Mouse (Mus musculus): ENCODE measurements around the gene Etfrf1.

Etfrf1 gene

DNA sequence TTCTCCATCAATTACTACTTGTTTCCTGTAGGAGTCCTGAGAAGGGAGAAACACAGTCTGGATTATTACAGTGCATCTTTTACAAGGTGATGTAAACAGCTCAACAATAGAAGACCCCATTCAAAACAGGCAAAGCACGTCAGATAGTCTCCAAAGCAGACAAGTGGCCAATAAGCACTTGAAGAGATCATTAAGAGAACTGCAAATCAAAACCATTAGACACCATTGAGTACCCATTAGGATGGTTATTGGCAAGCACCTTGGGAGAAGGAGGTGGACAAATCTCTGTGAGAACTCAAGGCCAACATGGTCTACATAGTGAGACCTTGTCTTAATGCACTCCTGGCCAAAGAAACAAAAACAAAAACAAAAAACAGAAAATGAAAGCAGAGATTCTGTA is 23.5 kb downstream of the Etfrf1 start:
- no peak for DNase-seq

- no peak for DNase-seq
Observed at GRCm38 (mm10) chr6:145235367-145235766, 24.4 kb downstream of the Etfrf1 start.

DNA sequence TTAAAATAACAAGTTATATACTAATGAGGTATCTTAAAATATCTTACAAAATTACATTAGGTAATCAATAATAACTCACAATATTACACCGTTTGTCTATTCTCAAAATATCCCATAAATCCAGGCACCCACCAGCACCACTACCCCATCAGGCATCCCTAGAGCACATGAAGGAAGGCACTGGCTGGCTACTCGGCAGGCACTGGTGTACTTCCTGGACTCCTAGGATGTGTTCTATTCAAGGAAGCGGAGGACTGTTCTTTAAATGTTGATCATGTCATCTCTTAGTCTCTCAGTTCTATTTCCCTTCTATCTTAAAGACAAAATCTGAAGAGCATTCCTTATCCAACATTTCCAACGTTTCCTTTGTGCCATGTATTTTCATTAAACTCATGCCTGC is 26.2 kb downstream of the Etfrf1 start:
- no peak for DNase-seq

GRCm38 (mm10) chr6:145240285-145240684 is 29.4 kb downstream of the Etfrf1 start:
- no peak for DNase-seq

- no peak for DNase-seq
Observed at GRCm38 (mm10) chr6:145242521-145242920, 31.6 kb downstream of the Etfrf1 start.

- DNase-seq, result no peak
Observed at GRCm38 (mm10) chr6:145246841-145247240, 35.9 kb downstream of the Etfrf1 start.

GRCm38 (mm10) chr6:145247886-145248285 is 37.0 kb downstream of the Etfrf1 start:
- DNase-seq, result no peak

GRCm38 (mm10) chr6:145249291-145250184 is 38.6 kb downstream of the Etfrf1 start:
- DNase-seq, result peak; percentile 67 to 75

DNA sequence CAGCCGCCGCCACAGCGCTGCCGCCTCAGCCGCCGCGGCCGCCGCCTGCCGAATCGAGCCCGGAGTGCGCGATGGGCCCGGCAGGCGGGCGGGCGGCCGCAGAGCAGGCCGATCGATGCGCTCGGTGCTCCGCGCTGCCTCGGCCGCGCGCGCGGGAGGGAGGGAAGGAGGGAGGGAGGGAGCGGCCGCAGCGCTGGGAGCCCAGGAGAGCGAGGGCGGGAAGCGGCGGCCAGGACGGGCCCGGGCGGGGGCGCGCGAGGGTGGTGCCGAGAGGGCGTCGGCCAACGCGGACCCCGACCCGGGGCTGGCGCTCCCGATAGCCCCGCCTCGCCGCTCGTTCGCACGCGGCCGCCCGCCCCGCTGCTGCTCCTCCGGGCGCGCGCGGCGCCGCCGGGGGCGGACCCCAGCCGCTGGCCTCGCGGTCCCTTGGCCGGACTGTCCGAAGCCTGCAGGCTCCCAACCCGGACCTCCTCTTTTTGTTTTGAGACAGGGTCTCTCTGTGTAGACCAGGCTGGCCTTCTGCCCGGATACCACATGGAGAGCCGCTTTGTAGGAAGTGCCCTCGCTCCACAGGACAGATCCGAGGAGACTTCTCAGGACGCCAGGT is 39.4 kb downstream of the Etfrf1 start, which contains the start of gene Kras:
Gene Kras (minus strand): TSS at position 55 of the 607 bp plus-strand sequence.
- peak; percentile 87 to 95 for DNase-seq

DNA sequence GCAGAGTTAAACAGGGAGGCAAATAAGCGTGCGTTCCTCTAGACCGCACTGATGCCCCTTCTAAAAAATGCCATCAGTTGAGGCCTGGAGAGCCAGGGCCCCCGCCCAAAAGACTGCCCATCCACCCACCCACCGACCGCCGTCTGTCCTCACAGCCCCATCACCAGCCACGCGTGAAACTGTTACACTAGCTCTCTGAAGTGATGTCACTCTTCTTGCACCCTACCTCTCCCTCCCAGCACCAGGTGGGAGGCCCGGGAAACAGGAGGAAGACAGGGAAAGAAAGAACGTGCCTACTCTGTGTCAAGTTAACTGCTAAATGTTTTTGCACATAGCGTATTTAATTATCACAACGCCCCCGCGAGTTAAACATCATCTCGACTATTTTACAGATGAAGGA is 39.9 kb downstream of the Etfrf1 start:
- peak in 1 of 2 experiments; percentile 41 for DNase-seq

DNA sequence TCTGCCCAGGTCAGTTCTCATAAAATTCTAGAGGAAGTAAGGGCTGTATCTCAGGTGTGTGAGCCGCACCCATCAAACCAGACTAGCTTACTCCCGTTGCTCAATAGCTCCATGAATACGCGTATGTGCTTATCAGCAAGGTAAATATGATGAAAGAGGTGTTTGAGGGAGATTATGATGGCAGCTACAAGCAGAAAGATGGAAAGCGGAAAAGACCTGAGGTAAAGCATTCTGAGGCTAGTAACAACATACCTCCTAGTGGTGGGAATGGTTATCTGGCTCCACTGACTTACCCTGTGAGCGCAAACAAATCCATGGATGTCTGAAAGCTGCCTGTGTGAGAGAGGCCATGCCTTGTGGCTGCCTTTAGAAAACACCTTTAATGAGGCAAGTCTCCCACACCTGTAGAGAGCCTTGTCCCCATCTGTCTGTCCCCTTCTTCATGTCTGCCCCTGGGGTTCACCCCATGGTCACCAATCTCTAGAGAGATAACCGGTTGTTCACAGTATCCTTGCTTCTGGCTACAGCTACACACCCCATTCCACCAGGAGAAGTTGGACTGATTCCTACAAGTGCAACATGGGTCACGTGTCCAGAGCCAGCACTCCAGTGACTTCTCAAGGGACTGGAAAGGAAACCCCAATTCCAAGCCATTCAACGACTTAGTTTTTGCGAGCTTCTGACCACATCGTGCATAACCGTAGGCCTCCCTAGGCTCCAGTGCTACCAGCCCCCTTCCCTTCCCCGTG is 45.2 kb downstream of the Etfrf1 start:
- no peak for DNase-seq

DNA sequence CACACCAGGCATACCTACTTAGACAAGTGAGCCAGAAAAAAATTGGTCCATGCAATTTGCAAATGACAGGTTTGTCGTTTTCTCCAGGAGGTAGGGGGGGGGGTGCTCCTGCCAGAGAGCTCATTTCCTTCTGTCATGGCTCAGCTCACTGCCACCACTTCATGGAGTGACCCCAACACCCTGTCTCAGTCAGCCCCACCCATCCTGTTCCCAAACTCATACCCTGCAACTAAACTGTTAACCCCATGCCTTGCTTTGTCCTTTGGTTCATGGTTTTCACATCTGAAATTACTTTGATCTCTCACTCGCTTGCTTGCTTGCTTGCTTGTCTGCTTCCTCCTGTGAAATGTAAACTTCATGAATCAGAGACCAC is 45.8 kb downstream of the Etfrf1 start:
- no peak for DNase-seq

DNA sequence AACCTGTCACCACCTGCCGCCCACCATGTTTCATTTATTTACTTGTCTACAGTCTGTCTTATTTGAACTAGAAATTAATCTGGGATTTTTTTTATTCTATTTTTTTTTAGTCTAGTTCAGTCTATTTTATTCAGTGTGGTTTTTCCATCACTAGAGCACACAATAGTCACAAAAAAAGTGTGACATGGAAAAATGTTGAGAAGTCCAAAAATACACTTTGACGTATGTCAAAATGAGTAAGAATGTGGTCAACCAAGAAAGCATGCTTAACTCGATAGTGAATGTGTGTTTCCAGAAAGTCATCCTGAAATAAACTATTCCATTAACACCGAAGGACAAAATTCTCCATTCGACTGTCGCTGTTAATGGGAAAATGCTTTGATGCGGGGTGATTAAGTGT is 51.4 kb downstream of the Etfrf1 start:
- no peak for DNase-seq

All from cerebellum, adult 18-20 months (tissue).